Mouse (Mus musculus): Measurements from ENCODE around the gene Arrdc5. TPM values are rescaled to one million over a fixed set of nuclear protein-coding genes. Genes with fewer than 3 reads are reported as not detected.

The Arrdc5 gene
- polyA plus RNA-seq, 1 experiment from 2014 or later = not detected

- Histone ChIP-seq H3K9ac (no peak overlapping the region), H3K27ac (ENCODE audit: low read depth) (no peak overlapping the region), H3K9me3 (ENCODE audit: low read depth, low read length) (no peaks in the 10 kb centered on the region), H3K4me3 (ENCODE audit: low read depth, low read length) (no peak overlapping the region), H3K27me3 (ENCODE audit: insufficient read depth, low read length) (no peaks in the 10 kb centered on the region), H3K36me3 (ENCODE audit: insufficient read depth) (peaks cover 53% of the 10 kb centered on the region), H3K4me2 (no peak overlapping the region), H3K4me1 (ENCODE audit: insufficient read depth) (peaks cover 8% of the 10 kb centered on the region)
- 91% methylated on average over 5 of the region's 5 CpGs for WGBS
- ATAC-seq (ENCODE audit: insufficient read depth) = no peak
- DNase-seq = no peak
- no peak for TF ChIP-seq CTCF (IDR thresholded peaks at IDR 0.05; ENCODE audit: low read depth)
Observed at GRCm38 (mm10) chr17:56278340-56278739, 21.7 kb downstream of the Arrdc5 start.

GRCm38 (mm10) chr17:56277567-56277893, 22.6 kb downstream of the Arrdc5 start:
- 13% methylated on average over 2 of the region's 2 CpGs for WGBS
- Histone ChIP-seq H3K9ac (peak overlapping the region; percentile 27; the same call in 1 of the 2 replicates), H3K27me3 (ENCODE audit: insufficient read depth, low read length) (no peaks in the 10 kb centered on the region), H3K4me1 (ENCODE audit: insufficient read depth) (peaks cover 8% of the 10 kb centered on the region), H3K4me3 (ENCODE audit: low read depth, low read length) (peak overlapping the region; percentile 49; the same call in 1 of the 2 replicates), H3K9me3 (ENCODE audit: low read depth, low read length) (no peaks in the 10 kb centered on the region), H3K4me2 (peak overlapping the region; percentile 65), H3K36me3 (ENCODE audit: insufficient read depth) (peaks cover 48% of the 10 kb centered on the region), H3K27ac (ENCODE audit: low read depth) (peak overlapping the region; percentile 93)
- DNase-seq (no peak), ATAC-seq (ENCODE audit: insufficient read depth) (no peak)
- no peak for TF ChIP-seq CTCF (IDR thresholded peaks at IDR 0.05; ENCODE audit: low read depth)

GRCm38 (mm10) chr17:56276643-56277566, 23.2 kb downstream of the Arrdc5 start, which contains the start of gene Ticam1:
Ticam1 (minus strand) TSS chr17:56276786.
- peak; percentile 96 for ATAC-seq (ENCODE audit: insufficient read depth)
- H3K4me3 ChIP-seq (ENCODE audit: low read depth, low read length) = peak within 1 kb of the TSS; percentile 49
- DNase-seq = peak; percentile 98
- peaks cover 8% of the 10 kb centered on the region for H3K4me1 ChIP-seq (ENCODE audit: insufficient read depth)
- TF ChIP-seq CTCF (IDR thresholded peaks at IDR 0.05; ENCODE audit: low read depth) = peak; percentile 42
- peaks cover 51% of the 10 kb centered on the region for H3K36me3 ChIP-seq (ENCODE audit: insufficient read depth)
- WGBS = 4% methylated on average over 17 of the region's 21 CpGs
- H3K4me2 ChIP-seq = peak within 1 kb of the TSS; percentile 65
- no peaks in the 10 kb centered on the region for H3K9me3 ChIP-seq (ENCODE audit: low read depth, low read length)
- H3K27me3 ChIP-seq (ENCODE audit: insufficient read depth, low read length) = no peaks in the 10 kb centered on the region
- H3K27ac ChIP-seq (ENCODE audit: low read depth) = peak within 1 kb of the TSS; percentile 93
- H3K9ac ChIP-seq = peak within 1 kb of the TSS; percentile 67

- Histone ChIP-seq H3K9ac (peak overlapping the region; percentile 67), H3K27ac (ENCODE audit: low read depth) (peak overlapping the region; percentile 93), H3K27me3 (ENCODE audit: insufficient read depth, low read length) (no peaks in the 10 kb centered on the region), H3K9me3 (ENCODE audit: low read depth, low read length) (no peaks in the 10 kb centered on the region), H3K4me2 (peak overlapping the region; percentile 65), H3K36me3 (ENCODE audit: insufficient read depth) (peaks cover 52% of the 10 kb centered on the region), H3K4me1 (ENCODE audit: insufficient read depth) (peaks cover 8% of the 10 kb centered on the region), H3K4me3 (ENCODE audit: low read depth, low read length) (peak overlapping the region; percentile 49)
- 24% methylated on average over 5 of the region's 5 CpGs for WGBS
- ATAC-seq (ENCODE audit: insufficient read depth) (peak; percentile 19), DNase-seq (peak; percentile 29)
- no peak for TF ChIP-seq CTCF (IDR thresholded peaks at IDR 0.05; ENCODE audit: low read depth)
Observed at GRCm38 (mm10) chr17:56275842-56276480, 24.1 kb downstream of the Arrdc5 start.

GRCm38 (mm10) chr17:56273986-56274385, 26.1 kb downstream of the Arrdc5 start:
- H3K9ac ChIP-seq = no peak overlapping the region
- H3K9me3 ChIP-seq (ENCODE audit: low read depth, low read length) = no peaks in the 10 kb centered on the region
- H3K4me2 ChIP-seq = no peak overlapping the region
- H3K36me3 ChIP-seq (ENCODE audit: insufficient read depth) = peaks cover 48% of the 10 kb centered on the region
- no peaks in the 10 kb centered on the region for H3K27me3 ChIP-seq (ENCODE audit: insufficient read depth, low read length)
- ATAC-seq (ENCODE audit: insufficient read depth) (no peak), DNase-seq (no peak)
- H3K27ac ChIP-seq (ENCODE audit: low read depth) = no peak overlapping the region
- TF ChIP-seq CTCF (IDR thresholded peaks at IDR 0.05; ENCODE audit: low read depth) = no peak
- H3K4me1 ChIP-seq (ENCODE audit: insufficient read depth) = peaks cover 8% of the 10 kb centered on the region
- WGBS = 82% methylated on average over 5 of the region's 5 CpGs
- no peak overlapping the region for H3K4me3 ChIP-seq (ENCODE audit: low read depth, low read length)

GRCm38 (mm10) chr17:56273482-56273881, 26.6 kb downstream of the Arrdc5 start:
- 79% methylated on average over 7 of the region's 7 CpGs for WGBS
- Histone ChIP-seq H3K27me3 (ENCODE audit: insufficient read depth, low read length) (no peaks in the 10 kb centered on the region), H3K4me3 (ENCODE audit: low read depth, low read length) (no peak overlapping the region), H3K9ac (no peak overlapping the region), H3K4me1 (ENCODE audit: insufficient read depth) (peaks cover 8% of the 10 kb centered on the region), H3K27ac (ENCODE audit: low read depth) (no peak overlapping the region), H3K36me3 (ENCODE audit: insufficient read depth) (peaks cover 43% of the 10 kb centered on the region), H3K4me2 (no peak overlapping the region), H3K9me3 (ENCODE audit: low read depth, low read length) (no peaks in the 10 kb centered on the region)
- ATAC-seq (ENCODE audit: insufficient read depth) = no peak
- no peak for DNase-seq
- no peak for TF ChIP-seq CTCF (IDR thresholded peaks at IDR 0.05; ENCODE audit: low read depth)

GRCm38 (mm10) chr17:56272644-56273043, 27.4 kb downstream of the Arrdc5 start:
- TF ChIP-seq CTCF (IDR thresholded peaks at IDR 0.05; ENCODE audit: low read depth) = no peak
- Histone ChIP-seq H3K27ac (ENCODE audit: low read depth) (no peak overlapping the region), H3K27me3 (ENCODE audit: insufficient read depth, low read length) (no peaks in the 10 kb centered on the region), H3K4me2 (no peak overlapping the region), H3K9me3 (ENCODE audit: low read depth, low read length) (no peaks in the 10 kb centered on the region), H3K4me1 (ENCODE audit: insufficient read depth) (peaks cover 3% of the 10 kb centered on the region), H3K36me3 (ENCODE audit: insufficient read depth) (peaks cover 40% of the 10 kb centered on the region), H3K4me3 (ENCODE audit: low read depth, low read length) (no peak overlapping the region), H3K9ac (peak overlapping the region; percentile 20)
- DNase-seq (peak; percentile 28), ATAC-seq (ENCODE audit: insufficient read depth) (no peak)
- WGBS = 68% methylated on average over 3 of the region's 3 CpGs

All from lung, embryonic 14.5 days (tissue).